Mouse (Mus musculus) midbrain, embryonic 10.5 days (tissue): ENCODE data around the gene Ctnnd2. TPM values are rescaled to one million over a fixed set of nuclear protein-coding genes. Genes with fewer than 3 reads are reported as not detected.

Source experiments
- DNase-seq: peaks from one replicate; pipeline ENCODE4 v3.0.0-alpha.2; 2017; ENCODE audit warnings: low spot score
- H3K27ac ChIP-seq: fragments of 300-500 bp; sonication (generic); replicated peaks from 2 replicates; pipeline ENCODE4 v1.5.1; 2016; ENCODE audit warnings: mild to moderate bottlenecking
- H3K27me3 ChIP-seq: fragments of 300-500 bp; sonication (generic); 2 replicates; pipeline ENCODE4 v1.6.1; 2016; ENCODE audit warnings: low read depth, mild to moderate bottlenecking; ENCODE audit not compliant: poor library complexity, severe bottlenecking
- H3K36me3 ChIP-seq: fragments of 300-500 bp; sonication (generic); 2 replicates; pipeline ENCODE4 v1.6.1; 2016; ENCODE audit warnings: mild to moderate bottlenecking, moderate library complexity
- H3K4me1 ChIP-seq: fragments of 300-500 bp; sonication (generic); 2 replicates; pipeline ENCODE4 v1.6.1; 2016
- H3K4me3 ChIP-seq: fragments of 300-500 bp; sonication (generic); 2 replicates; pipeline ENCODE4 v1.5.1; 2016; ENCODE audit warnings: mild to moderate bottlenecking, moderate library complexity
- H3K9me3 ChIP-seq: fragments of 300-500 bp; sonication (generic); replicated peaks from 2 replicates; pipeline ENCODE4 v1.6.1; 2016; ENCODE audit warnings: mild to moderate bottlenecking
- WGBS: fragments of 180-500 bp; shearing (Covaris S2); methylation state at CpG from one replicate; pipeline ENCODE4 v1.1.7; 2016; 5-methylcytosine and 5-hydroxymethylcytosine counted together
- polyA plus RNA-seq: library from polyadenylated mRNA; unstranded; fragments of >200 nt; fragmentation: Nextera tagmentation; extraction: Ambion mirVana; gene quantifications from 2 replicates; pipeline ENCODE4 v1.2.1, GENCODE M21; 2016

Gene Ctnnd2
- polyA plus RNA-seq, 1 experiment from 2014 or later: 22.7 TPM

GRCm38 (mm10) chr15:30931906-30932305 is 759.5 kb downstream of the Ctnnd2 start:
- 0 out of 2 replicates have a peak, but pooled peaks cover 4% of the 10 kb centered on the region for H3K36me3 ChIP-seq
- peaks cover 8% of the 10 kb centered on the region for H3K9me3 ChIP-seq
- H3K4me1 ChIP-seq: no peaks in the 10 kb centered on the region
- H3K27me3 ChIP-seq: no peaks in the 10 kb centered on the region
- no peak overlapping the region for H3K27ac ChIP-seq
- DNase-seq: no peak
- 93% methylated on average over 5 of the region's 5 CpGs for WGBS
- H3K4me3 ChIP-seq: no peak overlapping the region

DNA sequence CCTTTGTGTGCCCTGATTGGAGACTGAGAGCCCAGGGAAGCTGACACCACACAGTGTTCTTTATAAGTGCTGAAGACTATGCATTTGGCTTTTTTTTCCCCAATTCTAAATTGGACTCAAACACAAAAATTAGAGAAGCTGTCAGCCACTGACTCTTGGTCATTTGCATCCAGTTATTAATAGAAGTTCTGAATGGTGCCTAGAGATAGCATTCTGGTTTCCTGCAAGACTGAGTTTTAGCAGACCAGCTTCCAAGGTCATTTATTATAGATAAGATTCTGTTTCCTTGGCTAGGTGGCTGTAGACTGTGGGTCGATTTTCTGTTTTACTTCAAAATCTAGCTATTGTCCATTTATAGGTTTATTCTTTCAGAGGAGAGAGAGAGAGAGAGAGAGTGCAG is 773.5 kb downstream of the Ctnnd2 start:
- H3K27me3 ChIP-seq: no peaks in the 10 kb centered on the region
- 77% methylated on average over 1 of the region's 1 CpGs for WGBS
- DNase-seq: no peak
- H3K36me3 ChIP-seq: no peaks in the 10 kb centered on the region
- H3K4me3 ChIP-seq: no peak overlapping the region
- no peaks in the 10 kb centered on the region for H3K4me1 ChIP-seq
- no peak overlapping the region for H3K27ac ChIP-seq
- H3K9me3 ChIP-seq: no peaks in the 10 kb centered on the region

GRCm38 (mm10) chr15:30958513-30958912 is 786.1 kb downstream of the Ctnnd2 start:
- 96% methylated on average over 4 of the region's 4 CpGs for WGBS

DNA sequence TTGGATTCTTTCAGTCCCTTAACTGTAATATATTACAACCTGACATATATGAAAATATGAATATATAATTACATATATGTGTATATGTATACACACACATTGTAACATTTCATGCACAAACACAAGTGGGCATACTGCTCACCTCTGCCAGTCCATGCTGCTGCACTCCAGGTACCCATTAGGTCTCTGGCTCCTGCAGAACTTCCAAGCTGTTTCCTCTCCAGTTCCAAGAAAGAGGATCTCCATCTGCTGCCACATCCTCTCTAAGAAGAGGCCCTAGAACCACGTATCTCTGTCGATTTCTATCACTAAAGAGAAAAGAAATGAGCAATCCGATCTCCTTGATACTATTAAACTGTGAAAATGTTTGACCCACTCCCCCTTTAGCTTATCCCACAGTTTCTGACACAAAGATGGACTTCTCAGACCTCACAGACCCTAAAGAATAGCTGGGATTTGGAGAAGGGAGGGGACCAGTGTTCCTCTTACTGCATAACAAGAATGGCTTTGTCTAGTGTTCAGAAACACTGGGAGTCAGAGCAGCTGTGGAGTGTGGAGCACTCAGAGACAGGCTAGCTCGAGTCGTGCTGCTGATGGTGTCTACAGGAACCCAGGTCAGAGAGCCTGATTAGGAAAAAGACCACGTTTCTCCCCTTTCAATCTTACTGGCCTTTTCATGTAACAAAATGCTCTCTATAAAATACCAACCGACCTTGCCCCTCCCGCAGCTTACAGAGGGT is 790.2 kb downstream of the Ctnnd2 start:
- DNase-seq: no peak
- Histone ChIP-seq H3K36me3 (no peaks in the 10 kb centered on the region), H3K4me3 (no peak overlapping the region), H3K27ac (no peak overlapping the region), H3K4me1 (no peaks in the 10 kb centered on the region), H3K27me3 (no peaks in the 10 kb centered on the region), H3K9me3 (no peaks in the 10 kb centered on the region)
- WGBS: 79% methylated on average over 8 of the region's 8 CpGs

More at GRCm38 (mm10) chr15:30958513-30958912, 786.1 kb downstream of the Ctnnd2 start:
- Histone ChIP-seq H3K9me3 (no peaks in the 10 kb centered on the region), H3K4me1 (no peaks in the 10 kb centered on the region), H3K27ac (no peak overlapping the region), H3K4me3 (no peak overlapping the region), H3K27me3 (no peaks in the 10 kb centered on the region), H3K36me3 (no peaks in the 10 kb centered on the region)
- DNase-seq: no peak

DNA sequence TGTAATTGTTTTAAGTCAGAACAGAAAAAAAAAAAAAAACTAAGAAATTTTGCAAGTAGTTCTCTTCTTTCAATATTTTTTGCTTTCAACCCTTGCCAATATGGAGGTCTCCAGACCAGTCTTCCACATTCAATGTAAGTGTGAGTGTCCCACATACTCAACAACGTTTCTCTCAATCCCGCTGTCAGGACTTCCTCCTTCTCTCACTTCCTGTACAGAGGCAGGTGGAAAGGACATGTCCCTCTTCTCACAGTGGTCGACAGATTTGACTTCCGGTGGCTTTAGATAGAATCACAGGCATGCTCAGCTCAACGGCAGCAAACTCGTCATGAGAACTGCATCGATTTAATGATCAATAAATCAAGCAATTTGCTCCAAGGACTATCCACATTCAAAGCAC is 791.7 kb downstream of the Ctnnd2 start:
- no peak for DNase-seq
- Histone ChIP-seq H3K27me3 (no peaks in the 10 kb centered on the region), H3K4me3 (no peak overlapping the region), H3K27ac (no peak overlapping the region), H3K36me3 (no peaks in the 10 kb centered on the region), H3K9me3 (no peaks in the 10 kb centered on the region), H3K4me1 (no peaks in the 10 kb centered on the region)
- WGBS: 93% methylated on average over 7 of the region's 7 CpGs

GRCm38 (mm10) chr15:30964865-30965679 is 792.7 kb downstream of the Ctnnd2 start:
- Histone ChIP-seq H3K4me1 (no peaks in the 10 kb centered on the region), H3K27me3 (no peaks in the 10 kb centered on the region), H3K27ac (no peak overlapping the region), H3K4me3 (no peak overlapping the region), H3K36me3 (no peaks in the 10 kb centered on the region), H3K9me3 (no peaks in the 10 kb centered on the region)
- WGBS: 89% methylated on average over 4 of the region's 4 CpGs
- DNase-seq: no peak

GRCm38 (mm10) chr15:30966826-30967225 is 794.4 kb downstream of the Ctnnd2 start:
- no peaks in the 10 kb centered on the region for H3K36me3 ChIP-seq
- H3K9me3 ChIP-seq: no peaks in the 10 kb centered on the region
- 94% methylated on average over 7 of the region's 7 CpGs for WGBS
- H3K27ac ChIP-seq: no peak overlapping the region
- H3K4me1 ChIP-seq: no peaks in the 10 kb centered on the region
- DNase-seq: no peak
- H3K4me3 ChIP-seq: no peak overlapping the region
- H3K27me3 ChIP-seq: no peaks in the 10 kb centered on the region

GRCm38 (mm10) chr15:30974436-30974835 is 802.0 kb downstream of the Ctnnd2 start:
- WGBS: 97% methylated on average over 1 of the region's 1 CpGs
- Histone ChIP-seq H3K4me1 (no peaks in the 10 kb centered on the region), H3K9me3 (no peaks in the 10 kb centered on the region), H3K36me3 (no peaks in the 10 kb centered on the region), H3K4me3 (no peak overlapping the region), H3K27me3 (no peaks in the 10 kb centered on the region), H3K27ac (no peak overlapping the region)
- DNase-seq: no peak

DNA sequence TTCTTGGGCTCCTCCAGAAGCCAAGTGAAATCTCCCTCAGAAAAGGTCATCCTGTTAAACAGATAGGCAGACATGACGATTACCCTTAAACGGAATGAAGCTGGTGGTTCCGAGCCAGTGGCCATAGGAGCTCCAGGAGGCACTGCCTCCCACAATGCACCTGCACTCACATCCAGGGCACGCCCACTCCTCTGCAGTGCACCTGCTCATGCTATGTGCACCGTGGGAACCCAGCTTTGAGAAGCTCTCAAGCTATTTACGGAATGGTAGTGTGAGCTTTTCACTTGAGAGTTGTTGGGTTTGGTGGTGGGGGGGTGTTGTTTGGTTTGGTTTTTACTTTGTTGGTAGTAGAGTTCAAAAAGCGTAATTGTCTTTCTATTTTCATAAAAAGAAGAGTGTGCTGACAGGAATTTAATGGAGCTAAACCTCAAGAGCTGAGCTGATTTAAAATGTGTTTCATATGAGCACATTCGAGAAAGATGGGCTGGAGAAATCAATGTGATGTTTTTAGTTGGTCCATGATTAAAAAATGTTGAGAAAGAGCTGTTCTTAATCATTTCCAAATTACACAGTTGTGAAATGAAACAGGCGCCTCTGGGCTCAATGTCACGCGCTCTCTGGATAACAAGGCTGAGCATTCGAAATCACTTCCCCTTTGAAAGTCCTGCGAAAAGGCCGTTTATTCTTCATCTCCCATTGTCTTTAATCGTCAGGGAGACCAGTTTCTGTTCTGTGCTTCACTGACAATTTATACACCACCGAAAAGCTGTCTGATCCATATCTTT is 802.8 kb downstream of the Ctnnd2 start:
- Histone ChIP-seq H3K9me3 (no peaks in the 10 kb centered on the region), H3K27ac (no peak overlapping the region), H3K36me3 (no peaks in the 10 kb centered on the region), H3K27me3 (no peaks in the 10 kb centered on the region), H3K4me3 (no peak overlapping the region), H3K4me1 (no peaks in the 10 kb centered on the region)
- no peak for DNase-seq
- 86% methylated on average over 16 of the region's 16 CpGs for WGBS

- DNase-seq: no peak
- H3K27me3 ChIP-seq: no peaks in the 10 kb centered on the region
- H3K27ac ChIP-seq: no peak overlapping the region
- no peaks in the 10 kb centered on the region for H3K36me3 ChIP-seq
- no peak overlapping the region for H3K4me3 ChIP-seq
- H3K9me3 ChIP-seq: no peaks in the 10 kb centered on the region
- 90% methylated on average over 11 of the region's 11 CpGs for WGBS
- H3K4me1 ChIP-seq: no peaks in the 10 kb centered on the region
These were observed 804.9 kb downstream of the Ctnnd2 start for GRCm38 (mm10) chr15:30977166-30977740.

GRCm38 (mm10) chr15:30986890-30987289 is 814.5 kb downstream of the Ctnnd2 start:
- H3K9me3 ChIP-seq: no peaks in the 10 kb centered on the region
- no peak for DNase-seq
- H3K27ac ChIP-seq: no peak overlapping the region
- WGBS: 95% methylated on average over 2 of the region's 2 CpGs
- H3K4me1 ChIP-seq: peaks cover 10% of the 10 kb centered on the region; the same call in 1 of the 2 replicates
- no peak overlapping the region for H3K4me3 ChIP-seq
- H3K27me3 ChIP-seq: no peaks in the 10 kb centered on the region
- H3K36me3 ChIP-seq: no peaks in the 10 kb centered on the region

GRCm38 (mm10) chr15:30990421-30991252 is 818.2 kb downstream of the Ctnnd2 start:
- no peak overlapping the region for H3K27ac ChIP-seq
- H3K9me3 ChIP-seq: no peaks in the 10 kb centered on the region
- H3K4me1 ChIP-seq: peaks cover 10% of the 10 kb centered on the region; the same call in 1 of the 2 replicates
- no peaks in the 10 kb centered on the region for H3K27me3 ChIP-seq
- 66% methylated on average over 15 of the region's 15 CpGs for WGBS
- H3K36me3 ChIP-seq: no peaks in the 10 kb centered on the region
- DNase-seq: no peak
- H3K4me3 ChIP-seq: no peak overlapping the region
